Mouse (Mus musculus) kidney, adult 11 months (tissue): ENCODE data around the gene Slc9a5.

Experiments used
- DNase-seq: peaks from one replicate; pipeline ENCODE4 v3.0.0; 2022

The Slc9a5 gene

GRCm38 (mm10) chr8:105413391-105413790, 64.7 kb downstream of the Slc9a5 start, which contains the start of the genes Kctd19 and Lrrc36:
Kctd19 (minus strand) TSS chr8:105413502.
Lrrc36 (plus strand) TSS chr8:105413571.
- DNase-seq: peak; percentile 12

GRCm38 (mm10) chr8:105418992-105419391, 70.3 kb downstream of the Slc9a5 start:
- no peak for DNase-seq
